Mouse (Mus musculus): ENCODE measurements around the gene Hoxd8. TPM values are rescaled to one million over a fixed set of nuclear protein-coding genes. Genes with fewer than 3 reads are reported as not detected.
A peak's percentile ranks its signal among the peaks of the same experiment; 100 is the strongest.

The Hoxd8 gene
- total RNA-seq, 2 experiments from 2014 or later = 0.22 to 0.76 TPM

- DNase-seq = no peak
- intact Hi-C loops (cut with DNase I) = no loop called here
Measured at GRCm38 (mm10) chr2:74745540-74746297, 41.3 kb downstream of the Hoxd8 start.

GRCm38 (mm10) chr2:74746298-74746921 lies 42.0 kb downstream of the Hoxd8 start:
- DNase-seq = no peak
- intact Hi-C loops (cut with DNase I) = no loop called here

DNA sequence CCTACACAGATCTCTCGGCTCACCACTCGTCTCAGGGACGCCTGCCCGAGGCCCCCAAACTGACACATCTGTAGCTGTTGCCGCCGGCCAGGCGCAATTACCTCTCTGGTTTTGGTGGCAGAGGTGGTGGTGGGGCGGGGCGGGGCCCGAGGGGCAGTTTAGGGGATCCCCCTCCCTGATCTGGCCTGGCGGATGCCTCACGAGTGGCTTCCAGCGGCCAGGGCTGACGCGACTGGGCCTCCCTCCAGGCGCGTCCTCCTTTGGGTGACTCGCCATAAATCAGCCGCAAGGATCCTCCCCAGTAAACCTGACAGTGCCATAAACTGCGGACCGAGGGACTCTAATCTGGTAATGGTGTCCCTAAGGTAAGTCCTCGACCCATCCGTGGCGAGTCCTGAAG lies 42.6 kb downstream of the Hoxd8 start:
- DNase-seq = no peak
- intact Hi-C loops (cut with DNase I) = no loop called here

GRCm38 (mm10) chr2:74747661-74748141 lies 43.3 kb downstream of the Hoxd8 start:
- intact Hi-C loops (cut with DNase I) = no loop called here
- no peak for DNase-seq

DNA sequence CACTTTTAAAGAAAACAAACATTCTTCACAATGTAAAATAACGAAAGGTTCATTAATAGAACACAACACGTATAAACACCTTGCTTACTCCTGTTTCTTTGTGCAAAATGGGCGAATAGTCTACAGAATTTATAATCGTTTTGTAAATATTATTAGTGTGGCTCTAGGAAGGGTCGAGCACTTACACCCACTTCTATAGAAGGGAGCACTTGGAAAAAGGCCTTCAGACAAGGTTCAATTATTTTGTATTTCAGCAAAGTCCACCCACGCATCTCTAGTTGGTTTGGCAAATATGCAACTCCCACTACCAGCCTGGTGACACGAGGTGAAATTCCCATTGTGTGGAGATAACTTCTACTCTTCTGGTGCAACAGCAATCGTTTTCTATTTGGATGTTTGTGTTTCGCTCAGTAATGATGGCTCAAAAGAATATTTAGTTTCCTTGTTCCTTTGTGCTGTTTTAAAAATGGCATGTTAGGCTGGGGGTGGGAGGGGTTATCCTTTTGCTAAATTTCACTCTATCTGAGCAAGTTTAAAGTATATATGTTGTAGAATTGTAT lies 44.1 kb downstream of the Hoxd8 start:
- intact Hi-C loops (cut with DNase I) = no loop called here
- no peak for DNase-seq

DNA sequence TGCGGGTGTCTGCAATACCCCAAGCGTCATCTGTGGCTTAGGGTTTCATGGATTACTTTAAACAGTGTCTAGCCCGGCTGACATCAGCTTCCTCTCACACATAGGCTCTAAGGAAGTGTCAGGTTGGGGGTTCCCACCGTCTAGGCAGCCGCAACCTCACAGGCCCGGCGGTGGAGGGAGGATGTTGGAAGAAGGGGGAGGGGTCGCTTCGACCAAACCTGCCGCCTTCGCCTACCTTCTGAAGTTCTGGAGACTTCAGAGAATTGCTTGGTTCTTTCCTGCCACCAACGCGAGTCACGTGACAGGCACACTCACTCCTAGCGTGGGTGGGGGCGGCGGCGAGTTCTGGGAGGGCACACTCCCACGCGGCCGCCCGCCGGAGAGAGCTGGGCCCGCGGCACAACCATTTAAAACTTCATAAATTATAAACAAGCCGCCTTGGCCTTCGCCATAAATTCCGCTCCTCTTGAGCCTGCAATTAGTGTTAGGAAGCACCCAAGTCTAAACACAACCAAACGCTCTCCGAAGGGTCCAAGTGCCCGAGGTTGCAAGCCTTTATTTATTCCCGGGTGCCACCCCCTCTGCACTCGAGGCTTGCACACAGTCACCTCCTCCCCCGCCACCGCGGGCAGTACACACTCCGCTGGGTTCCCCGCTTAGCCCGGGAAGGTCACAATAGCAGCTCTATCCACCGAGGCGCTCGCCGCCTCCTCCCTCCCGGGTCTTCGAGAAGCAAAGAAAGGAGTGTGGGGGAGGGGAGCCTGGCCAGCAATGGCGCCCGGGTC lies 45.1 kb downstream of the Hoxd8 start:
- no peak for DNase-seq
- intact Hi-C loops (cut with DNase I) = no loop called here

- intact Hi-C loops (cut with DNase I) = no loop called here
Measured at GRCm38 (mm10) chr2:74750731-74751250, 46.4 kb downstream of the Hoxd8 start.

DNA sequence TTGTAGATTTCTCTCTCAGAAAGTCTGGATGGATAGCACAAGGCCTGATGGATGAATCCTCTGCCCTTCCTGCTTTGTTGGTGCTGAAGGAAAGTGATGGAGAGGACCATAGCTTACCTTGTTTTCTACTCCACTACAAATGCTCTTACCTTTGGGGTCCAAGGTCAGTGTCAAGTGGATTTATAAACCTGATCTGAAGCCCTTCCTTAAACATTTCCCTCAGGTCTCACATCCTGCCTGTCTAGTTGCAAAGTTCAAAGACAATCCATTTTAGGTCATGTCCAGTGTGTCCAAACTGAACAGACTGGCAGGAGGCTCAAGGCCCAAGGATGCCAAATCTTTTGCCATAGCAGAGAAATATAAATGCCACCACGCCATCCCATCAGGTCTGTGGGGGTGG lies 47.4 kb downstream of the Hoxd8 start:
- intact Hi-C loops (cut with DNase I) = no loop called here
- no peak for DNase-seq

More at GRCm38 (mm10) chr2:74750731-74751250, 46.4 kb downstream of the Hoxd8 start:
- DNase-seq = no peak

DNA sequence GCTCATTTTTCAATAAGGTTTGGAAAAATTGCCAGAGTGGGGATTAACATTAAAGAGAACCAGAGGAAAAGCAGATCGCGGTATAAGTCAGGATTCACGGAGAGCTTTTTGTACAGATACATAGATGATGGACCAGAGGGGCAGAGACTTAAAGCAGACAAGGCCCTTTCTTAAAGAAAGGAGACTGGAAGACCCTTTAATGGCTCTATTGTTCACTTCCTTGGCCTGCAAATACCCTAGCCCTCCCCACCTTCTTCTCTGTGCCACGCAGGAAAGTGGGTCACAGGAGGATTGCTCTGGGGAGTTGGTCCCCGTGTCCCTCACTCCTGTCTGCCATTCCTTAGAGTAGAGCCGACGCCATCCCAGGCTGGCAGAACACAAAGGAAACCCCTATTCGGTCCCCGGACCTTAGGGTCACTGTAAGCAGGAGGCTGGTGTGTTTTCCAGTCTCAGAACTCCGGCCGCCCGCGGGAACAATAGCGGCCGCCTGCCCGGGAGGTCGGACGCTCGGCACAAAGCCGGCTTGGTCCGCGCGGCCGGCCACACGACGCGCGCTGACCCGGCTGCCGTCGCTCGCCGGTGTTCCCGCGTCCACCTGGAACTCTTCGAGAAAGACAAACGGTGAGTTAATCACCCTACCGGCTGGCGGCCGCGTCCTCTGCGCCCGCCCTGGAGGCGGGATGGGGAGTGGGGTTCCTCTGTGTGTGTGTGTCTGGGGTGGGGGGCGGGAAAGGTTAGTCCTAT lies 48.2 kb downstream of the Hoxd8 start:
- no peak for DNase-seq
- intact Hi-C loops (cut with DNase I) = no loop called here

GRCm38 (mm10) chr2:74753175-74753523 lies 48.7 kb downstream of the Hoxd8 start:
- DNase-seq = no peak
- intact Hi-C loops (cut with DNase I) = no loop called here

GRCm38 (mm10) chr2:74753711-74754110 lies 49.3 kb downstream of the Hoxd8 start:
- intact Hi-C loops (cut with DNase I) = no loop called here

More at GRCm38 (mm10) chr2:74753711-74754110, 49.3 kb downstream of the Hoxd8 start:
- DNase-seq = no peak

Small RNA genes within 50 kb of the gene (microRNA-seq; reads per million reads assigned to microRNA genes)
- gene Gm44463 (not detected), gene Mir10b (64.7 reads per million, percentile 47 among the genes with 10 or more reads in this experiment)

Other genes starting within 250 kb of the Hoxd8 start
- 10 to 100 TPM; 57.6 to 61.4 TPM for gene Lnpk, start 125.2 kb upstream of the Hoxd8 start, total RNA-seq (2021)
- not detected for gene Evx2, start 45.1 kb upstream of the Hoxd8 start, total RNA-seq (2021)
- gene Hoxd13, start 36.3 kb upstream of the Hoxd8 start, total RNA-seq (2021) = not detected
- gene Hoxd12, start 29.6 kb upstream of the Hoxd8 start, total RNA-seq (2021) = not detected
- not detected for gene Hoxd11, start 25.1 kb upstream of the Hoxd8 start, total RNA-seq (2021)
- not detected for gene Hoxd10, start 12.7 kb upstream of the Hoxd8 start, total RNA-seq (2021)
- gene Hoxd9, start 6.9 kb upstream of the Hoxd8 start, total RNA-seq (2021) = not detected
- gene Hoxd3, start 7.3 kb downstream of the Hoxd8 start, total RNA-seq (2021) = not detected
- gene Hoxd4, start 7.3 kb downstream of the Hoxd8 start, total RNA-seq (2021) = not detected
- not detected for gene Gm28230, start 22.1 kb downstream of the Hoxd8 start, total RNA-seq (2021)
- not detected for gene Hoxd1, start 58.4 kb downstream of the Hoxd8 start, total RNA-seq (2021)
- gene Mtx2, start 121.2 kb downstream of the Hoxd8 start, total RNA-seq (2021) = 10 to 100 TPM; 67.5 to 68.4 TPM

All from left cerebral cortex, postnatal 4 days (tissue).